Mouse (Mus musculus) WW6 (cell line): ENCODE measurements around the gene Zdhhc15.
"Not testable (repeated sequence)": the region's sequence is repeated elsewhere in the genome, so short reads cannot be mapped to it uniquely, and the experiment has no call there.

Source experiments
- DNase-seq: peaks from one replicate; pipeline ENCODE4 v3.0.0-alpha.2; 2013; ENCODE audit warnings: low read depth, low spot score

Gene Zdhhc15

DNA sequence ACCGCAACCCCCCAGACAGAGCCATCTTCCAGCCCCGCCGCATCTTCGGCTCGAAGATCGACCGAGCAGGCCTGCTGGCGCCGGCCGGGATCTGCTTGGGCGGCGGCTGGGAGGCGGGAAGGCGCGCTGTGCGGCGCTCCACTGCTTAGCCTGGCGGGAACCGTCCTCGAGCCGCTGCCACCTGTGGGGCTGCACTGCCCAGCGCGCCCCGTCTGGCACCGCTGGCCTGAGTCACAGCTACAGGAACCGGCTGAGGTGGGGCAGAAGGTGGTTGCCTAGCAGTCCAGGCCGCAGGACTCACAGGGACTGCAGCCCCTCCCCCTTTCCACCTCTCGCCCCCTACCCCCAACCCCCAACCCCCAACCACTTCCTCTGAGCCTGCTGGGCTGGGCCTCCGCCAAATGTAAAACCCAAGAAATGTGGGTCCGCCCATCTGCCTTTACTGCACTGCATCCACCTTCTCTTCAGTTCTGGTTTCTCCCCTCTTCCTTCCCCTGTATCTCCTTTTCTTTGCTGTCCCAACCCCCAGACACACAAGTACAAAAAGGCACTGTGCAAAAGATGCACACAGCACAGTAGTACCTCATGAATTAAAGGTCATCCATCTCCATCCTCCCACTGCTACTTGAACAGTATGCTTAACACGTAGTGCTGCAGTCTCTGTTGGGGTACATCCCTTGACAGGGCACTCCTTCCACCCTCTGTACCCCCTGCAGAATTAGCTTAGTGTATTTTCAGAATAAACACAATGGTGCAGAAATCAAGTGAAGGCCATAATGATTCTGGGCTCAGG is at the start of gene Zdhhc15:
Gene Zdhhc15, minus strand, starts transcription at position 308 of the 793 bp plus-strand sequence.
- no peak for DNase-seq

DNA sequence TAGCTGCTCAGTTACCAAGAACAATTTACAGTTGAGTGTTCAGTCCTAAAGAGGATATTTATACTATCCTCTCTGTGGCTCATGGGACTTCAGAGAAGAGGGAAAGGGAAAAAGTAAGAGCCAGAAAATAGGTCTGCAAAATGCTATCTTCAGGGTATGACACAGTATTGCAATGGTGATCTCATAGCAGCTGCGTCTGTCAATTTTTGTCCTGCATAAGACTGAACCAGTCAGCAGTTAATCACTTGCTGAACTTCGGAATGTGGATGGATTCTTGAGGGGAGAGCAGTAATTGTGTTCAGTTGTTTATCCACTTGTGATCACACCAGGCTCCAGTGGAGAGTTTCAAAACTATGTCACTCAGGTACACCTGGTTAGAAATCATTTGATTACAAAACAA is 37.1 kb upstream of the Zdhhc15 start:
- no peak for DNase-seq

DNA sequence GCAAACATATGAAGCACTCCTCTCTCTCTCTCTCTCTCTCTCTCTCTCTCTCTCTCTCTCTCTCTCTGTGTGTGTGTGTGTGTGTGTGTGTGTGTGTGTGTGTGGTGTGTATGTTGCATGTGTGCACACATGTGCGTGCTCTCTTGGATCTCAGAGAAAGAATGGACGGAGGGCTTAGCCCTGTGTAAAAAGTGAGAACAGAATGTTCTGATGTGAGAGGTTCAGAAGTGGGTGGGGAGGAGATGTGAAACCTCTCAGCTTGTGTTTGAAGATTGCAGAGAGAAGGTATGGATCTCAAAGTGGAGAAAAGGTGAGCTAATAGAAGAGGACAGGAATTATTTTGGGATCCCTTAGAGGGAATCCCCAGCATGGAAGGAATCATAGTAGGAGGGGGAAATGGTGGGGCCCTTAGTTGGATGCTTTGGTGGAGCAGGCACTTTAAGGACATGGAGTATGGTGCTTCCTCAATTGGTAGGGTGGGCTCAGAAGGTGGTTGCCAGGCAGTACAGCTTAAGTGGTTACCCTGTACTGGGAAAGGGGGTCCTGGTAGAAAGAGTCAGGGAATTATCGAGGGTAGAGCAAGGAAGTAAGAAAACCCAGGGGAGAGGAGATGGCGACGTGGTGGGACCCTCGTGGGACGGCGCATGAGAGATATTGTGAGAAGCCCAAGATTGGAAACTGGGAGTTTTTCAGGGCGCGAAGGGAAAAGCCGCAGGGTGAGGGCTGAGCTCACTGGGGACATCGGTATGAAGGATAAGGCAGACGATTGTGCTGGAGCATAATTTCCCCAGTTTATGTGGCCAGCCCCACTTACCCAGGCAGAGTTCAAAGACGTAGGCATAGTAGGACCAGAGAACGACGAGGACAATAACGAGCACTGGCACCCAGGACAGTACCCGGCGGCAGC is 761 bp downstream of the Zdhhc15 start:
- no peak for DNase-seq

DNA sequence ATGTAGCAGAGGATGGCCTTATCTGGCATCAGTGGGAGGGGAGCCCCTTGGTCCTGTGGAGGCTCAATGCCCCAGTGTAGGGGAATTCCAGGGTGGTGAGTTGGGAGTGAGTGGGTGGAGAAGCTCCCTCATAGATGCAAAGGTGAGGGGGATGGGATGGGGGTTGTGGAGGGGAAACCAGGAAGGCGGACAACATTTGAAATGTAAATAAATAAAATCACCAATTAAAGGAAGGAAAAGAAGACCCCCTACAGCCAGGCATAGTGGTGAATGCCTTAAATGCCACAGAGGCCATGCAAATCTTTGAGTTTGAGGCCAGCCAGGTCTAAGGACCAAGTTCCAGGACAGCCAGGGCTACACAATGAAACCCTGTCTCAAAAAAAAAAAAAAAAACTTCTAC is 13.9 kb downstream of the Zdhhc15 start:
- DNase-seq = no peak

DNA sequence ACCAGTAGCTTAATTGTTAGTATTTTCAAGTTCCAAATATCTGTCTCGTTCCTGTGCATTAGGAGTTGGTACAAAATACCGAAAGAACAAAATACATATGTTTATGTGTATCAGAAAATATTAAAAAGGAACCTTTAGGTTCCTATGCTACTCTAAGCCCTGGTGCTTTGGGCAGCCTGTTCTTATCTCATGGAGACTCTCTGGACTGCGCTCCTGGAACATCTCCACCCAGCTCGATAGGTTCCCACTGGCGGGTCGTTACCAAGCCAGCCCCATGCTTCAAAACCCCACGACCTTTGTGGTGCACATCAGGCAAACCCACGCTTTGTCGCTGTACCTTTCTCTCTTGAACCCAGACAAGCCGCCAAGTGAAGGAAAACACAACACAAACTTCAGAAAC is 58.3 kb downstream of the Zdhhc15 start:
- DNase-seq = no peak

DNA sequence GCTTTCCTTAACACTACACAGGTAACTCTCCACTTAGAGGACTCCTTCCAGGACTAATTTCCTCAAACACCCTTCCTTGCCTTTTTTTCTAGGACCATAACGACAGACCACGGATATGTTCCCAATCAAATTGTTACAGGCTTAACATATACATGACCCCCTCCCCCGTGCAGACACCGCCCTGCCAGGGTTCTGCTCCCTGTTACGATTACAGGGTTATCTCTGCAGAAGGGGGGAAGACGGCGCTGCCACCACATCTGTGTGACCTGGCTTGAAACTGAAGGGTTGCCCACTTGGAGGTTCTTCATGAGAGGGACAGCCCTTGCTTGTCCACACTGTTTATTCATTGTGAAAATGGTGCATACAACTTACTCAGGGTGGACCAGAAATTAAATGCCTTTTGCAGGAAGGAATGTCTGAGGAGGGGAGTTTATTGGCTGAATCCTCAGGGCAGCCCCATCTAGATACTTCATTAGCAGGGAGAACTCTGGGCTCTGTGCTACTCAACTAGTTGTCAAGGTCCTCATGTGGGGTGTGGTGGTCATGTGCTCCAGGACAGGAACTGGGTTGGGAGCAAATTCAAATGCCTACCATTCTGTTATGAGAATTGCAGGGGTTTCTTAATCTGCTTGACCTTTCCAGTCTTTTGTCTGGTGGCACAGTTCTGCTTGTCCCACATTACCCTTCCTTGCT is 67.0 kb downstream of the Zdhhc15 start:
- not testable (repeated sequence) for DNase-seq

DNA sequence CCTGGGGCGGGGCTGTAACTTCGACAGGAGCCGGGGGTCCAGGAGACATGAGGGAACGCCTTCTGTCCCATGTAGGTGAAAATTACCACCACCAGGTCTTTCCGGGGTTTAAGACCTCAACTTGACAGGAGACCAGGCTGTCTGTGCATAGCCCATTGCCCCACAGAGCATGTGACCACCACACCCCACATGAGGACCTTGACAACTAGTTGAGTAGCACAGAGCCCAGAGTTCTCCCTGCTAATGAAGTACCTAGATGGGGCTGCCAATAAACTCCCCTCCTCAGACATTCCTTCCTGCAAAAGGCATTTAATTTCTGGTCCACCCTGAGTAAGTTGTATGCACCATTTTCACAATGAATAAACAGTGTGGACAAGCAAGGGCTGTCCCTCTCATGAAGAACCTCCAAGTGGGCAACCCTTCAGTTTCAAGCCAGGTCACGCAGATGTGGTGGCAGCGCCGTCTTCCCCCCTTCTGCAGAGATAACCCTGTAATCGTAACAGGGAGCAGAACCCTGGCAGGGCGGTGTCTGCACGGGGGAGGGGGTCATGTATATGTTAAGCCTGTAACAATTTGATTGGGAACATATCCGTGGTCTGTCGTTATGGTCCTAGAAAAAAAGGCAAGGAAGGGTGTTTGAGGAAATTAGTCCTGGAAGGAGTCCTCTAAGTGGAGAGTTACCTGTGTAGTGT is 68.5 kb downstream of the Zdhhc15 start:
- not testable (repeated sequence) for DNase-seq

DNA sequence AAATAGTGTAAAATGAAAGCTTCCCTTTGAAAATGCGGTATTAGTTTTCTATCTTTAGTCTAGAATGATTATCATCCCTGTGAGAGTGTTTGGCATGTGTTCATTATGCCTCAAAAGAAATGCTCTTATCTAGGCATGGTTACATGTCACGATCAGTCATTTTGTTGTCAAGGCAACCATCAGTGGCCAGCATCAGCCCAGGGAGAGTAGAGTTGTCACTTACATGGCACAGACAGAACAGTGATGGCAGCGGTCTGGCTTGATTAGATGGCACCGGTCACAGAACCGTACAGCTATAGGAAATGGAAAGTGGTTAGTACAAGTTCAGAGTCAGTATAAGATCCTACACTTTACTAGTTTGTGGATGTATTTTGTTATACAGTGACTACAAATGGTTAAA is 96.9 kb downstream of the Zdhhc15 start:
- no peak for DNase-seq

DNA sequence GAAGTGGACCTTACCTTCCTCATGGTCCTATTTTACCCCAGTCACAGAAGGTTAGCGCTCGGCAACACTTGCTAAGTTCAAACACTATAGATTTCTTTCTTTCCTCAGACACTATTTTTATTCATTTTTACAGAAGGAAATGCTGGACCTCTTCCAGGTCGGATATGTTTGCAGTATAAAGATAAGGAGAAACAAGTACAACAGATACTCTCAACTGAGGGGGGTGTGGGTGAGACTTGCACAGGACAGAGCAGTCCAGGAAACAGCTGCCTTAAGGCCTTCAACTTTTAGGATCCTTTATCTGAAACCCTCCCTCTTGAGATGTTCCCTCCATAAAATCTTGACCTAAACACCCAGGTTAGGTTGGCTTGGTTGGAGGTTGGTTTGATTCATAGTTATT is 103.4 kb downstream of the Zdhhc15 start:
- no peak for DNase-seq

DNA sequence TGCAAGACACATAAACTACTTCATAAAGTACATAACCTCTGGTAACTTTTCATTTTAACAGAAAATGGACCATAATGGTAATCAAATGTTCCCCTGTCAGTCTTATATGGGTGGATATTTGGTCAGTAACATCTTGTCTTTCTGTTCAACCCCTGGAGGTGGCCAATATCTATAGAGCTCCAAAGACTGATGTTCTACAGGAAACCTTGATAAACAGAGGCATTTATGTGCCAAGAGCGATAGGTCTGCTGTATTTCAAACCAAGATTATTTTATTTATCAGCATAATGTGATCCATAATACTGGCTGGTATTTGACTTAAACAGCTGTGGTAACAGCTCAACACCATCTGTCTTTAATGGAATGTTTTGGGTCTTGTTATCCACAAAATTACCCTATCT is 125.6 kb downstream of the Zdhhc15 start:
- DNase-seq = no peak

DNA sequence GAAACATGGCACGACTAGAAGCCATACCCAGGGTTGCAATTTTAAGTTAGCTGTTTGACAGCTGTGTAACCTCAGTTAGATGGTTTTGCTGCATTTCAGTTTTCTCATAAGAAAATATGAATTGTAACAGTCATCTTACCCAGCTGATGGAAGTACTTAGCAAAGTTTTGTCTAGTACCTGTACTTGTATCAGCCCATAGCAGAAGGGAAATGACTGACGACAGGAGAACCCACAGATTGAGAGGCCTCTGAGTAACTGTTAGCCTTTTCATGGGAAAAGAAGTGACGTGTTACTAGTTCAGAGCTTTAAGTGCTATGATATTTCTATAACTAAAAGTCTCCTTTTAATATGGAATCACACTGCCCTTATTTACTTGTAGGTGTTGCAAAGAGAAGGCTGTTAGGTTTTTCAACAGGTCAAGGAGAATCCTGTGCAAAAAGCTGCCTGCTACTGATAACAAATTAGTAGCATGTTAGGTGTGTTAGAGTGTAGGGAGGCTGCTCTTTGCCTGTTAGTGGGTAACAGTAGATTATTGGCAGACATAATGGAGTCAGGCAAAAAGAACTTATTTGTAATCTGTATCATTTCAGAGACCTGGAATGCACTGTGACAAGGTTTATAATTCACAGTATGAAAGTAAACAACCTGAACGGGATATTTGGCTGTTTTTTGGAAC is 126.8 kb downstream of the Zdhhc15 start:
- DNase-seq = no peak

DNA sequence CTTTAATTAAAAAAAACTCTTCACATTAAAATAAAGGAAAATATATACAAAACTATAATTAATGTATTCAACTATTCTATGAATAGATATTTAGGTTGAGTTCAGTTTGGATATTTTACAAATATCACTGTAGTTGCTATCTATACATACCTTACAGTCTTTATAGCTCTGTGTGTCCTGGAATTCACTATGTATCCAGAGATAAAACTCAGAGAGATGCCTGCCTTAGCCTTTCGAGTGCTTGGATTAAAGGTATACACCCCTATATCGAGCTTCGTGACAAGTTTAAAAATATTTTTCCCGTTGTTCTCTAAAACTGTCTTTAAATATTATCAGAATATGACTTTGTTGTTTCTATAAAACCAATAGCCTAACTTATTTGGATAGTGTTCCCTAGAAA is 128.2 kb downstream of the Zdhhc15 start:
- DNase-seq = no peak

DNA sequence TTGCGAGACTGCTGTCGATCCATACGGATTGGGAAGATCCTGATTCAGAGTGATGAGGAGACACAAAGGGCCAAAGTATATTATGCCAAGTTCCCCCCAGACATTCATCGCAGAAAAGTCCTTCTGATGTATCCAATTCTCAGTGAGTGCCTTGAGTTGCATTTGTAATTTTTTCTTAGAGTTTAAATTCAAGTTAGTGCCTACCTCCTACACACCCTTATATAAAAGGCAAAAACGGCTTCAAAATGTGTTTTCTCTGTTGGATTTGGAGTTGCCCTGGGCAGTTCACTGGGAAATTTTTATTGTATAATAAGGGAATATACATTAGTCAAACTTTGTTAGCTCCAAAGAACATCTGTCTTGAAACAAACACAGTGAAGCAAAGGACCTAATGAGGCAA is 169.1 kb downstream of the Zdhhc15 start:
- DNase-seq = no peak

DNA sequence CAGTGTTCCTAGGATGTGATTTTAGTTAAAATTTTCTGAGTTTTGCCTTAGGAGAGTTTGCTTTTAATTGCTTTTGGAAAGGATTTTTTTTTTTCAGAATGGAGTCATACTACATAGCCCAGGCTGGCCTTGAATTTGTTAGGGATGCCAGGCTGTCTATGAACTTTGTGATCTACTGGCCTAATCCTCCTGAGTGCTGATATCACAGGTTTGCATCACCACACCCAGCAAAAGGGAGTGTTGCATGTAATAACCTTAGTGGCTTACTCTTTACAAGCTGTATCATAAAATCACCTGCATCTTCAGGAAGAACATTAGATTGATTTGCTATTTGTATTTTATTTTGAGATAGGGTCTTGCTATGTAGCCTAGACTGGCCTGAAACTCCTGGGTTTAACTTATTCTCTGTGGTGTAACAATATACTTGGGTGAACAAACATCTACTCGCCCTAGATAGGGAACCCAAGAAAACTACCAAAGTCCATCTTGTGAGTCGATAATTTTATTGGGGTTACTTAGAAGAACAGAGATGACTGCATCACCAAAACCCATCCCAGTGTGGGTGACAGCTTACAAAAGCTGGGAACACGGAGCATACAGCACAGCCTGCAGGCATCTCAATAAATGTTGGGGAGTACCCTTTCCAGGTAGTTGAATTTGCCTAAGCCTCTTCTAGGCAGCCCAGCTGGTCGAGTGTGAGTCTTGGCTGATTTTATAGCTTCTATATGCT is 181.1 kb downstream of the Zdhhc15 start:
- no peak for DNase-seq

DNA sequence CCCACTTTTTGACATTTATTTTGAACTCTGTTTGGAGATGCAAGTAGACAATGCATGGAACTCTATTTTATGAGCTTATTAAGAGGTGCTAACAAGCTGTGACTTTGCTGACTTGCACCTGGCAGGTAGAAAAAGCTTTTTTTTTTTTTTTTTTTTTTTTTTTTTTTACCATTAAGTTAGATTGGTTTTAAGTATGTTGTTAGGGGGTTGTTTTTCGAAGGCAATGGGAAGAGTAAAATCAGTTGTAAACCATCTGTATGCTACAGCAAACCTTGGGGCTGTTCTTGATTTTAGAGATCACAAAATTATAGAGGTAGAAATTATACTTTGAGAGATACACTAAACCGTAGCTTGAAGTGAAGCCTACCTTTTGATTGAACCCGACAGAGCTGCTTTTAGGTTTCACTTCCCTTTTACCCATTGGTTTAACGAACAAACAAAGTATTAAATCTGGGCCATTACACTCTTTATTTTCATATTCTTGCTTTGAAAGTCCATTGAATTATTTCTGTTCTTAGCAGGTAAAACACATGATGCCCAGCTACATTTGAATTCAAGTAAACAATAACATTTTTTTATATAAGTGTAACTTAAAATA is 181.9 kb downstream of the Zdhhc15 start:
- DNase-seq = no peak

DNA sequence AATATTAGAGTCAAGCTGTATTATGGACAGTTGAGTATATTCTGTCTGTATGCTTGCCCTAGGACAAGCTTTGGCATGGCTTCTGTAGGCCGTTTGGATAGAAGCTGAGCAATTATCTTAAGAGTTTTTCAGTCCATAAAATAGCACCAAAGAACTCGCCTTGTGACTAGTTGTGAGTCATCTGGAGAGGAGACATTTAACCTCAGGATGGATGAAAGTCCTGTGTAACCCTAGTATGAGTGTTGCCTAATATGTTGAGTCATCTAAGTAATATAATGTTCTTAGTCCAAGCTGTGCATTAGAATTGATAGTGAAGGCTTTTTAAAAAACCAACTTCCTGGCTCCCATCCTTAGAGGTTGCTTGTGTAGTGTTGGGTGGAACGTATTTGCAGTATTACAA is 182.8 kb downstream of the Zdhhc15 start:
- DNase-seq = no peak
